Comparison of ENCODE assay signal across 8 mouse cellular contexts in the genomic region with DNA sequence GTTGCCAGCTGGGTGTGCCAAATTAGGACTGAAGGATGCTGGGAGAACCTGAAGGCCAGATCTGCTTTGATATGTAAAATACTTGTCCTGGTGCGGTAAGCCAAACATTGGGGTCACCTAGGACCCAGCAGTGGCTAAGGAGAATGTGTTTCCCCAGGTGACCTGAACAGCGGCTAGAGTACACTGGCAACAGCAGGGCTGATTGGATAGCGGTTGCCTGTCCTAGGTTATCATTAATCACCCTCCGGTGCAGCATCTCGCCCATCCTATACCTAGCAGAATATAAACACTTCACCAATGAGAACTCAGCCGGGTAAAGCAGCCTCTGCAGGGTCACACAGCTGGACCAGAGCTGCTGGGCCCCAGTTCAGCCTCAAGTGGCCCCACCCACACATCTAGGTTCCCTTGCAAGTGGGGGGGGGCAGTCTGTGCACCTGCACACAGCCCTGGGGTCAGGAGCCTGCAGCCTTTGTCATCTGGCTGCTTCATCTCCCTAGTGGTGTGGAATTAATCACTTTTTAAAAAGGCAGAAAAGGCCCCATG.
DNase-seq lines count a peak whose midpoint lies in the region; ATAC-seq lines count a peak whose summit lies in the region.

No protein-coding gene starts in this region.

- H3K4me2 ChIP-seq in embryonic facial prominence, embryonic 14.5 days (ENCODE audit: low read depth, low read length) = no peak overlapping the region
- 0 out of 2 replicates have a peak overlapping the region, but pooled peaks have one; percentile 2 for H3K4me2 ChIP-seq in neural tube, embryonic 13.5 days

- H3K27ac ChIP-seq in embryonic facial prominence, embryonic 14.5 days (replicated peaks; ENCODE audit: low read depth, low read length) = no peak overlapping the region
- peak overlapping the region; percentile 10; the same call in 1 of the 2 replicates for H3K27ac ChIP-seq in neural tube, embryonic 13.5 days (replicated peaks)

- H3K4me1 ChIP-seq in embryonic facial prominence, embryonic 14.5 days (ENCODE audit: control insufficient read depth, insufficient read depth, low read length) = no peaks in the 10 kb centered on the region
- H3K4me1 ChIP-seq in neural tube, embryonic 13.5 days (replicated peaks) = peaks cover 20% of the 10 kb centered on the region

- H3K4me3 ChIP-seq in embryonic facial prominence, embryonic 14.5 days (ENCODE audit: low read depth, low read length) = no peak overlapping the region
- H3K4me3 ChIP-seq in neural tube, embryonic 13.5 days = no peak overlapping the region

- no peaks in the 10 kb centered on the region for H3K9me3 ChIP-seq in embryonic facial prominence, embryonic 14.5 days (ENCODE audit: control insufficient read depth, low read length)
- H3K9me3 ChIP-seq in neural tube, embryonic 13.5 days = no peaks in the 10 kb centered on the region

- peak; percentile 68 for ATAC-seq in embryonic facial prominence, embryonic 14.5 days (ENCODE audit: low read depth)
- peak; percentile 76 for ATAC-seq in neural tube, embryonic 13.5 days (ENCODE audit: low read depth)
- ATAC-seq in megakaryocyte progenitor cell, adult 5-6 weeks (replicated peaks; ENCODE audit: poor library complexity) = no peak
- ATAC-seq in inflammation-experienced regulatory T-cells, adult 6 months = no peak

- H3K36me3 ChIP-seq in embryonic facial prominence, embryonic 14.5 days (ENCODE audit: control insufficient read depth, insufficient read depth, low read length) = no peaks in the 10 kb centered on the region
- no peaks in the 10 kb centered on the region for H3K36me3 ChIP-seq in neural tube, embryonic 13.5 days

- H3K9ac ChIP-seq in embryonic facial prominence, embryonic 14.5 days (ENCODE audit: low read depth, low read length) = no peak overlapping the region
- no peak overlapping the region for H3K9ac ChIP-seq in neural tube, embryonic 13.5 days

- DNase-seq in kidney, adult 11 months = peak; percentile 71
- no peak for DNase-seq in kidney, adult 18-20 months
- no peak for DNase-seq in embryonic facial prominence, embryonic 14.5 days (ENCODE audit: low spot score)
- DNase-seq in kidney, postnatal 14 days = peak; percentile 54
- no peak for DNase-seq in thymus, postnatal 14 days

- WGBS in embryonic facial prominence, embryonic 14.5 days = 54% methylated on average over 6 of the region's 6 CpGs
- WGBS in neural tube, embryonic 13.5 days = 34% methylated on average over 6 of the region's 6 CpGs

- no peaks in the 10 kb centered on the region for H3K27me3 ChIP-seq in embryonic facial prominence, embryonic 14.5 days (replicated peaks; ENCODE audit: control insufficient read depth, insufficient read depth, low read length)
- no peaks in the 10 kb centered on the region for H3K27me3 ChIP-seq in neural tube, embryonic 13.5 days

Comparison
In these comparisons a context has a peak if more than half of its experiments do, and no peak if none do; other contexts are left out.
1. DNase-seq: peak in kidney, adult 11 months (single experiment) and kidney, postnatal 14 days (single experiment); none in kidney, adult 18-20 months (single experiment), embryonic facial prominence, embryonic 14.5 days (single experiment) and thymus, postnatal 14 days (single experiment).
2. ATAC-seq: peak in embryonic facial prominence, embryonic 14.5 days (single experiment) and neural tube, embryonic 13.5 days (single experiment); none in megakaryocyte progenitor cell, adult 5-6 weeks (single experiment) and inflammation-experienced regulatory T-cells, adult 6 months (single experiment).